In the genomic region with DNA sequence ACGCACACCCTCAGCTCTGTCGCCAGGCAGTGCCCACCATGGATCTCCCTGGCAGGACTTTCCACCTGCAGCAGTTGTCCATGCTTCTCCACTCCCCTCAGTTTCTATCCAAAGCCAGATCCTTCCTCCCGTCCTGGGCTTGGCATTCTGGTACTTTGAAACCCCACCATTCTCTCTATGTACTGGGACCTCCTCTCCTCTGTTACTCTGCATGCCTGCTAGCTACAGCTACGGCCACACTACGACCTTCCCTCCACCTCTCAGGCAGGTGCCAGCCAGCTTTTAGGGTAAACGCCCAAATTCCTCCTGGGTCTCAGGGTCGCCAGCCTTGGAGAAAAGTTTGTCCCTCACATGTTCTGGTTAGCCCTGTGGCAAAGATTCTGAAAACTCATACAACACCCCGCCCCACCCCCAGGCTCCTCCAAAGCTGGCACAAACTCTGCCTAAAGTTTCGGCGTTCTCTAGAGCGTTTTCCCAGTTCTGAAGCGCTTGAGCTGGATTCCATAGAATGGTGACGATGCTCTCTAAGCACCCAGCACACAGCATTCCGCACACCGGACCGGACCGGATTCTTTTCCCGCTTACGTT, we compare ENCODE assay signal across 10 mouse cellular contexts. TPM values are rescaled to one million over a fixed set of nuclear protein-coding genes. Genes with fewer than 3 reads are reported as not detected.
A peak's percentile ranks its signal among the peaks of the same experiment; 100 is the strongest.
DNase-seq lines count a peak whose midpoint lies in the region; ATAC-seq and TF ChIP-seq lines count a peak whose summit lies in the region.
"Had no signal": no experiment of that assay in that cellular context is flagged by ENCODE, and none has a peak within 500 bp of the region (broad histone marks: within the 10 kb centered on the region; RNA-seq: fewer than 3 reads in every experiment).

No protein-coding gene starts in this region.

- no peaks in the 10 kb centered on the region for H3K36me3 ChIP-seq in ES-E14 (ENCODE audit: control insufficient read depth, insufficient read depth, low read length, poor library complexity, severe bottlenecking)
- no peaks in the 10 kb centered on the region for H3K36me3 ChIP-seq in forebrain, embryonic 15.5 days
- no peaks in the 10 kb centered on the region for H3K36me3 ChIP-seq in midbrain, embryonic 12.5 days

- H3K4me2 ChIP-seq in forebrain, embryonic 15.5 days (replicated peaks), result peak overlapping the region; percentile 45
- peak overlapping the region; percentile 56 for H3K4me2 ChIP-seq in midbrain, embryonic 12.5 days (replicated peaks)

- peaks cover 2% of the 10 kb centered on the region in 2 experiments; a peak in 1 of 4 replicates for H3K4me1 ChIP-seq in ES-E14 (ENCODE audit: control insufficient read depth in 2 of 2, insufficient read depth in 2 of 2, low read length in 2 of 2, poor library complexity in 1 of 2)
- H3K4me1 ChIP-seq in forebrain, embryonic 15.5 days, result peaks cover 16% of the 10 kb centered on the region
- H3K4me1 ChIP-seq in midbrain, embryonic 12.5 days, result peaks cover 14% of the 10 kb centered on the region

- H3K4me3 ChIP-seq in gastrocnemius, adult 2 months, result peak overlapping the region; percentile 44; the same call in 1 of the 2 replicates
- peak overlapping the region; percentile 16 to 54; a peak in 2 of 4 replicates for H3K4me3 ChIP-seq in ES-E14 (ENCODE audit: insufficient read depth in 1 of 2, low read depth in 1 of 2, low read length in 2 of 2, poor library complexity in 1 of 2, severe bottlenecking in 1 of 2)
- peak overlapping the region; percentile 29 for H3K4me3 ChIP-seq in forebrain, embryonic 15.5 days
- no peak overlapping the region for H3K4me3 ChIP-seq in midbrain, embryonic 12.5 days

- peaks cover 45% of the 10 kb centered on the region for H3K27me3 ChIP-seq in forebrain, embryonic 15.5 days
- H3K27me3 ChIP-seq in midbrain, embryonic 12.5 days, result peaks cover 45% of the 10 kb centered on the region

- in situ Hi-C loops in ES-E14 (cut with MboI; ENCODE audit: low sequenced_read_pairs in 2 of 2, unreplicated experiment in 2 of 2), result no loop called here

- 4% methylated on average over 19 of the region's 19 CpGs for WGBS in forebrain, embryonic 15.5 days
- WGBS in midbrain, embryonic 12.5 days, result 4% methylated on average over 19 of the region's 19 CpGs

- H3K9ac ChIP-seq in ES-E14 (ENCODE audit: insufficient read depth, low read depth, low read length, poor library complexity, severe bottlenecking), result no peak overlapping the region
- H3K9ac ChIP-seq in forebrain, embryonic 15.5 days (replicated peaks), result no peak overlapping the region
- H3K9ac ChIP-seq in midbrain, embryonic 12.5 days (replicated peaks), result no peak overlapping the region

- no peaks in the 10 kb centered on the region for H3K9me3 ChIP-seq in ES-E14 (ENCODE audit: control insufficient read depth, insufficient read depth, low read depth, low read length)
- H3K9me3 ChIP-seq in forebrain, embryonic 15.5 days, result no peaks in the 10 kb centered on the region
- no peaks in the 10 kb centered on the region for H3K9me3 ChIP-seq in midbrain, embryonic 12.5 days

- no peak overlapping the region for H3K27ac ChIP-seq in gastrocnemius, adult 2 months
- no peak overlapping the region for H3K27ac ChIP-seq in ES-E14 (ENCODE audit: insufficient read depth, low read depth, low read length, poor library complexity, severe bottlenecking)
- H3K27ac ChIP-seq in forebrain, embryonic 15.5 days (replicated peaks), result no peak overlapping the region
- no peak overlapping the region for H3K27ac ChIP-seq in midbrain, embryonic 12.5 days (replicated peaks)

- no peak for TF ChIP-seq CTCF in gastrocnemius, adult 2 months (IDR thresholded peaks at IDR 0.05)

- no peak for DNase-seq in gastrocnemius, adult 2 months
- no peak for DNase-seq in gastrocnemius, postnatal 10 days
- DNase-seq in ES-E14 (ENCODE audit: low read depth, low spot score), result no peak
- DNase-seq in liver, result no peak
- DNase-seq in layer of hippocampus, adult 9-10 months (ENCODE audit: low spot score), result no peak

- ATAC-seq in forebrain, embryonic 15.5 days (replicated peaks), result 0 out of 2 replicates have a peak, but pooled peaks have one; percentile 26
- no peak for ATAC-seq in midbrain, embryonic 12.5 days (ENCODE audit: low FRiP score, low read depth)
- ATAC-seq in CD4-positive, CD25-positive, alpha-beta regulatory T cell, adult 4 months, result no peak

- intact Hi-C loops in gastrocnemius, adult 2 months (cut with DNase I), result no loop called here

TF ChIP-seq in ES-E14, 5 proteins besides CTCF, POLR2A, EP300 and RAD21:
- TF ChIP-seq HCFC1 (IDR thresholded peaks at IDR 0.05; ENCODE audit: borderline replicate concordance, insufficient read depth, low read length) (no peak), MAFK (IDR thresholded peaks at IDR 0.05; ENCODE audit: insufficient read depth, low read depth, low read length) (no peak), ZNF384 (IDR thresholded peaks at IDR 0.05; ENCODE audit: low read depth, low read length) (no peak), ZC3H11A (IDR thresholded peaks at IDR 0.05; ENCODE audit: borderline replicate concordance, low read depth, low read length) (no peak), CHD2 (IDR thresholded peaks at IDR 0.05; ENCODE audit: low read depth, low read length) (no peak)

RNA-seq across cellular contexts. Expression of gene Srd5a2, which starts 0.6 kb away (rescaled TPM):
- total RNA-seq in gastrocnemius, adult 2 months (2021), result not detected
- not detected for total RNA-seq in gastrocnemius, postnatal 10 days (2021)
- 0.22 TPM in 1 of 2 replicates, not detected in the other for total RNA-seq in ES-E14 (2012; rRNA removed)
- not detected in 2 replicates for polyA plus RNA-seq in forebrain, embryonic 15.5 days (2015; fragmentation: Nextera tagmentation; extraction: Ambion mirVana)
- polyA plus RNA-seq in midbrain, embryonic 12.5 days (2016; fragmentation: Nextera tagmentation; extraction: Ambion mirVana), result not detected in 2 replicates
- not detected for polyA plus RNA-seq in CD4-positive, CD25-positive, alpha-beta regulatory T cell, adult 4 months (2017; shearing (Covaris generic))
- total RNA-seq: layer of hippocampus, adult 18-20 months had no signal
- polyA plus RNA-seq: lung, embryonic 16.5 days had no signal
